Comparison of ENCODE assay signal across 9 mouse cellular contexts in the genomic region with DNA sequence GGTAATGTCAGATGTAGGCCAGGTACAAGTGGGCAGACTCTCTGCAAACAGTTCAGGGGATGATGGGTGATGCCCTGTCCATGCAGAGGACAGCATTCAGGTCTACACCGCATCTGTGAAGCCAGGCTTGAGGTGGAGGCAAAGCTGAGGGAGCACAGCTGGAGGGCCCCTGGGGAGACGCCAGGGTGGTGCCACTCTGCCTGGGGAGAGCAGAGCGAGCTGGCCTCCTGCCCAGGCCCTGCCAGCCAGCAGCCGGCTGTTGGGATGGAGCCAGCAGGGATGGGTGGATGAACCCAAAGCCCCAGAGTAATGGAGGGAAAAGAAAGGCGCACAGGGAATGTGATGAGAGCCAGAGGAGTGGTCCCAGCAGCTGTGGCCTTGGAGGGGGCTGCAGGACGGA. TPM values are rescaled to one million over a fixed set of nuclear protein-coding genes. Genes with fewer than 3 reads are reported as not detected.
DNase-seq lines count a peak whose midpoint lies in the region; ATAC-seq and TF ChIP-seq lines count a peak whose summit lies in the region.
"Had no signal": no experiment of that assay in that cellular context is flagged by ENCODE, and none has a peak within 500 bp of the region (broad histone marks: within the 10 kb centered on the region; RNA-seq: fewer than 3 reads in every experiment).

No protein-coding gene starts in this region.

- TF ChIP-seq EP300 in heart, adult 2 months (IDR thresholded peaks at IDR 0.05; ENCODE audit: insufficient read depth, low read depth, low read length) = no peak

- intact Hi-C loops in heart, adult 2 months (cut with DNase I) = no loop called here

- peak overlapping the region; percentile 9; the same call in 1 of the 2 replicates for H3K4me2 ChIP-seq in kidney, embryonic 16.5 days (replicated peaks; ENCODE audit: low read depth, low read length)

- WGBS in heart, adult 2 months = 39% methylated on average over 6 of the region's 6 CpGs
- 51% methylated on average over 6 of the region's 6 CpGs for WGBS in kidney, embryonic 16.5 days

- TF ChIP-seq POLR2A in heart, adult 2 months (IDR thresholded peaks at IDR 0.05; ENCODE audit: insufficient read depth, low read depth, low read length) = no peak

- no peaks in the 10 kb centered on the region for H3K36me3 ChIP-seq in heart, adult 2 months (ENCODE audit: control insufficient read depth, insufficient read depth, low read length)
- H3K36me3 ChIP-seq in kidney, embryonic 16.5 days (ENCODE audit: insufficient read depth, low read length) = no peaks in the 10 kb centered on the region

- DNase-seq in heart, adult 2 months = peak; percentile 48 to 56
- DNase-seq in heart, adult 11 months = no peak
- peak; percentile 82 for DNase-seq in adrenal gland, postnatal 14 days
- peak; percentile 20 for DNase-seq in lung, postnatal 14 days
- DNase-seq in thymus, postnatal 36 days = no peak

- H3K4me3 ChIP-seq in heart, adult 2 months = no peak overlapping the region
- no peak overlapping the region for H3K4me3 ChIP-seq in kidney, embryonic 16.5 days (ENCODE audit: low read length)

- 0 out of 2 replicates have a peak, but pooled peaks have one; percentile 6 for ATAC-seq in frontal cortex, adult (ENCODE audit: low TSS enrichment)
- ATAC-seq in kidney, embryonic 16.5 days (ENCODE audit: low FRiP score, low TSS enrichment) = no peak
- no peak for ATAC-seq in megakaryocyte-erythroid progenitor cell, adult 5-6 weeks (replicated peaks; ENCODE audit: low FRiP score, low TSS enrichment, poor library complexity, severe bottlenecking)

- no peak overlapping the region for H3K27ac ChIP-seq in heart, adult 2 months
- H3K27ac ChIP-seq in kidney, embryonic 16.5 days (ENCODE audit: low read length) = no peak overlapping the region
- H3K27ac ChIP-seq: kidney, postnatal 0 days had no signal

- no peaks in the 10 kb centered on the region for H3K9me3 ChIP-seq in kidney, embryonic 16.5 days (ENCODE audit: low read length)

- peaks cover 4% of the 10 kb centered on the region; the same call in 1 of the 2 replicates for H3K4me1 ChIP-seq in heart, adult 2 months (ENCODE audit: control insufficient read depth, insufficient read depth, low read length)
- peaks cover 18% of the 10 kb centered on the region for H3K4me1 ChIP-seq in kidney, embryonic 16.5 days (ENCODE audit: insufficient read depth, low read length)

- no peak overlapping the region for H3K9ac ChIP-seq in heart, adult 2 months (ENCODE audit: low read depth, low read length)
- no peak overlapping the region for H3K9ac ChIP-seq in kidney, embryonic 16.5 days (replicated peaks; ENCODE audit: low read length)

- no peak for TF ChIP-seq CTCF in heart, adult 2 months (IDR thresholded peaks at IDR 0.05)

- no peaks in the 10 kb centered on the region for H3K27me3 ChIP-seq in heart, adult 2 months (ENCODE audit: control insufficient read depth, insufficient read depth, low read length)
- H3K27me3 ChIP-seq in kidney, embryonic 16.5 days (ENCODE audit: insufficient read depth, low read length) = peaks cover 9% of the 10 kb centered on the region

- no peaks in the 10 kb centered on the region for H3K79me2 ChIP-seq in heart, adult 2 months (replicated peaks; ENCODE audit: control insufficient read depth, insufficient read depth, low read length)

RNA-seq across cellular contexts. Expression of a gene that starts 35.2 kb away (rescaled TPM):
- total RNA-seq in heart, adult 2 months (2021) = 1 to 10 TPM; 4.4 to 5.4 TPM
- 5.2 and 7.3 TPM in 2 replicates for polyA plus RNA-seq in heart, adult 2 months (2012; rRNA removed)
- 12.1 and 12.4 TPM in 2 replicates for total RNA-seq in adrenal gland, postnatal 14 days (2021)
- polyA plus RNA-seq in kidney, embryonic 16.5 days (2015; fragmentation: Nextera tagmentation; extraction: Ambion mirVana) = 6.1 and 7.5 TPM in 2 replicates
- total RNA-seq in megakaryocyte-erythroid progenitor cell, adult 5-6 weeks (2014; fragmentation: Nextera tagmentation) = 13.5 and 13.7 TPM in 2 replicates
- total RNA-seq in megakaryocyte-erythroid progenitor cell, adult 5-6 weeks (2017) = 6.1 and 10.7 TPM in 2 replicates

Comparison
In these comparisons a context has a peak if more than half of its experiments do, and no peak if none do; other contexts are left out.
1. DNase-seq: peak in heart, adult 2 months (2 of 2), adrenal gland, postnatal 14 days (single experiment) and lung, postnatal 14 days (single experiment); none in heart, adult 11 months (single experiment) and thymus, postnatal 36 days (0 of 2).